Mouse (Mus musculus): Measurements from ENCODE around the gene Ptgds. TPM values are rescaled to one million over a fixed set of nuclear protein-coding genes. Genes with fewer than 3 reads are reported as not detected.

Ptgds gene
- 0.69 and 0.73 TPM in 2 replicates for polyA plus RNA-seq (2014; fragmentation: Nextera tagmentation; extraction: Ambion mirVana)

DNA sequence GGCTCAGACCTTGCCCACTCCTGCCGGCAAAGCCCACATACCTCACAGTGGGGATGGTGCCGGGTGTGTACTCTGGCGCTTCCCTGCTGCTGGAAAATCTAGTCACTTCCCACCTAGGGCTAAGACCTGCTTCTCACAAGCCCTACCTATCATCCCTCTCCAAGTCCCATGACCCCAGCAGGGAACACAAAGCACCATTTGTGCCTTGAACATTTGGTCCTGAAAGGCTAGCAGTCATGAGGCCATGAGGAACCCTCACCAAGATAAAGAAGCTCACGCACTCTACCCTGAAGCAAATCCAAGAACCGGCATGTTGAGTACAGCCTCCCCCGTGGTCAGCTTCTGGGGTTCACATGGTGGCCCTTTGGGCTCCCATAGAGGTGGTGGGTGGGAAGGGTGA, at the start of gene Ptgds:
TSS of gene Ptgds (minus strand) at position 78 of the 400 bp plus-strand sequence.
- WGBS: 67% methylated on average over 6 of the region's 6 CpGs

DNA sequence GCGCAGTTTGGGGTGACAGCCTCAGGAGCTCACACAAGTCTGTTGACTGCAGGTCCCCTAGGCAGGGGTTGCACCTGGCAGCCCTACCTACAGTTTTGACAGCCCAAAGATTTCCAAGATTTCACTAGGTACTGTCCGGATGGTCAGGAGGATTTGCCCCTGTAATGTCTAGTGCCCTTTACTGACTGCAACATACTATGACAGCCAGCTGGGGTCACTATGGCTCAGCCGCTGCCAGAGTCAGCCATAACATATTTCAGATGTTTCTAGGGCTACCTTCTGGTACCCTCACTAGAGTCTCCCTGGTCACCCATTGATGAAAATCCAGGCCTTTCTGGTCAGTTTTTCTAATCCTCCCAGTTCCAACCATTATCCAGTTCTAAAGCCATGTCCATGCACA, 40.1 kb upstream of the Ptgds start:
- DNase-seq (ENCODE audit: low spot score) (no peak), ATAC-seq (replicated peaks; ENCODE audit: low FRiP score) (no peak)
- WGBS: 71% methylated on average over 3 of the region's 3 CpGs

More for the DNA sequence above, at the start of gene Ptgds:
- Histone ChIP-seq H3K4me1 (replicated peaks; ENCODE audit: control insufficient read depth, insufficient read depth, low read length) (no peaks in the 10 kb centered on the region), H3K9ac (ENCODE audit: low read length) (no peak within 1 kb of the TSS), H3K27ac (ENCODE audit: low read depth, low read length) (no peak within 1 kb of the TSS), H3K27me3 (ENCODE audit: control insufficient read depth, insufficient read depth, low read length) (no peaks in the 10 kb centered on the region), H3K36me3 (ENCODE audit: control insufficient read depth, insufficient read depth, low read length) (no peaks in the 10 kb centered on the region), H3K4me3 (ENCODE audit: low read depth, low read length) (no peak within 1 kb of the TSS), H3K4me2 (ENCODE audit: low read depth, low read length, severe bottlenecking) (no peak within 1 kb of the TSS), H3K9me3 (ENCODE audit: control insufficient read depth, low read length) (no peaks in the 10 kb centered on the region)
- no peak for ATAC-seq (replicated peaks; ENCODE audit: low FRiP score)
- DNase-seq (ENCODE audit: low spot score): no peak

DNA sequence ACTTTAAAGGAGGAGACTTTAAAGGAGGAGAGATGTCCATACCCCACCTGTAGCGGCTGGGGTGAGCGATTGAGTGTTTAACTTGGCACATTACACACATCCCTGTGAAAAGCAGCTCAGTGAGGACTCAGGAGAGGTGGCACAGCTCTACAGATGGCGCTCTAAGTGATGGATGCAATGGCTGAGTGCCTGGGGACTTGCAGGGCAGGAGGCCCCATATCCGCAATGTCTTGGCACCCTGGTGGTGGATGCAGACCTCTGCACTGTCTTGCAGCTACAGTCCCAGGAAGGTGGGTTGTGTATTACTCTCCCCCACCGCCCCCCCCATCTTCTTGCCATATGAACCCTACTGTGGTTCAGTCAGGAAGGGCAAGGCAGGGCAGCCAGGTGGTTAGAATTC, 37.1 kb upstream of the Ptgds start:
- Histone ChIP-seq H3K9ac (ENCODE audit: low read length) (no peak overlapping the region), H3K36me3 (ENCODE audit: control insufficient read depth, insufficient read depth, low read length) (no peaks in the 10 kb centered on the region), H3K27ac (ENCODE audit: low read depth, low read length) (no peak overlapping the region), H3K4me2 (ENCODE audit: low read depth, low read length, severe bottlenecking) (no peak overlapping the region), H3K4me3 (ENCODE audit: low read depth, low read length) (no peak overlapping the region), H3K27me3 (ENCODE audit: control insufficient read depth, insufficient read depth, low read length) (no peaks in the 10 kb centered on the region), H3K9me3 (ENCODE audit: control insufficient read depth, low read length) (no peaks in the 10 kb centered on the region), H3K4me1 (replicated peaks; ENCODE audit: control insufficient read depth, insufficient read depth, low read length) (peaks cover under 1% of the 10 kb centered on the region; the same call in 1 of the 2 replicates)
- 39% methylated on average over 5 of the region's 5 CpGs for WGBS
- no peak for DNase-seq (ENCODE audit: low spot score)
- ATAC-seq (replicated peaks; ENCODE audit: low FRiP score): no peak

More for the DNA sequence above, 40.1 kb upstream of the Ptgds start:
- no peaks in the 10 kb centered on the region for H3K9me3 ChIP-seq (ENCODE audit: control insufficient read depth, low read length)
- H3K4me2 ChIP-seq (ENCODE audit: low read depth, low read length, severe bottlenecking): no peak overlapping the region
- H3K4me1 ChIP-seq (replicated peaks; ENCODE audit: control insufficient read depth, insufficient read depth, low read length): no peaks in the 10 kb centered on the region
- H3K27ac ChIP-seq (ENCODE audit: low read depth, low read length): no peak overlapping the region
- H3K9ac ChIP-seq (ENCODE audit: low read length): no peak overlapping the region
- H3K36me3 ChIP-seq (ENCODE audit: control insufficient read depth, insufficient read depth, low read length): no peaks in the 10 kb centered on the region
- no peak overlapping the region for H3K4me3 ChIP-seq (ENCODE audit: low read depth, low read length)
- no peaks in the 10 kb centered on the region for H3K27me3 ChIP-seq (ENCODE audit: control insufficient read depth, insufficient read depth, low read length)

DNA sequence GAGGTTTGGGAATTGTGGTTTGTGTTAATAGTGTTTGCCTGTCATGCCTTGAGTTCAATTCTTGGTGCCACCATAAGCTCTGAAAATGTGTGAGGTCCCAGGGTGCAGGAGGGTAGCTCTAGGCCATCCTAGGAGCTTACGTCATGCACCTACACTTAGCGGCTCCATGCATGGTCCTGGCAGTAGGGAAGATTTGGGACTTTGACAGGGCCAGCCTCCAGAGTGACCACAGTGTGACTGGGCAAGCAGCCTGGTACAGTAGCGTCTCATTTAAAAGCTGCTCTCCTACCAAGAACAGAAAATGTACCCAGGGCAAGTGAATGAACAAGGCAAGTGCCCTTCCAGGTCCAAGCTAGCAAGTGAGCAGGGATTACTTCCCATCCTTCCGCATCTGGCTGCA, 36.0 kb upstream of the Ptgds start:
- H3K4me1 ChIP-seq (replicated peaks; ENCODE audit: control insufficient read depth, insufficient read depth, low read length): peaks cover 4% of the 10 kb centered on the region; the same call in 1 of the 2 replicates
- DNase-seq (ENCODE audit: low spot score) (no peak), ATAC-seq (replicated peaks; ENCODE audit: low FRiP score) (no peak)
- no peaks in the 10 kb centered on the region for H3K9me3 ChIP-seq (ENCODE audit: control insufficient read depth, low read length)
- H3K27ac ChIP-seq (ENCODE audit: low read depth, low read length): no peak overlapping the region
- H3K4me3 ChIP-seq (ENCODE audit: low read depth, low read length): no peak overlapping the region
- no peaks in the 10 kb centered on the region for H3K27me3 ChIP-seq (ENCODE audit: control insufficient read depth, insufficient read depth, low read length)
- H3K9ac ChIP-seq (ENCODE audit: low read length): no peak overlapping the region
- WGBS: 96% methylated on average over 4 of the region's 4 CpGs
- no peak overlapping the region for H3K4me2 ChIP-seq (ENCODE audit: low read depth, low read length, severe bottlenecking)
- H3K36me3 ChIP-seq (ENCODE audit: control insufficient read depth, insufficient read depth, low read length): no peaks in the 10 kb centered on the region

DNA sequence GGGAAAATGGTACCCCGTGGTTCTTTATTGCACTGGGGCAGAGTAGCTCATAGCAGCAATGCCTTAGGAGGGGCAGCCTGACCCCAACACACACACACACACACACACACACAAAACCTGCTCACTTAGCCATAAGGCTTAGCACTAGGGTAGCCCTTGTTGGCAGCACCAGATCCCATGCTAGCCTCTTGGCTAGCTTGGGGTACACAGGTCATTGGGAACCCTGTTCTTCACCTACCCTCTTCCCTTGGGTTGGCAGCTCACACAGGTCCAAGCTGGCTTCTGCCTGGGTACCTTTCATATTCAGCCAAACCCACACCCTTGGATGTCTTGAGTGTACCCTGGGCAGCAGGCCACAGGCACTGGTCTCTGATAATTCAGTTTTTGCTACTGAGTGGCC, 35.2 kb upstream of the Ptgds start:
- WGBS: 88% methylated on average over 1 of the region's 1 CpGs
- DNase-seq (ENCODE audit: low spot score) (no peak), ATAC-seq (replicated peaks; ENCODE audit: low FRiP score) (no peak)
- H3K9me3 ChIP-seq (ENCODE audit: control insufficient read depth, low read length): no peaks in the 10 kb centered on the region
- H3K4me3 ChIP-seq (ENCODE audit: low read depth, low read length): no peak overlapping the region
- no peaks in the 10 kb centered on the region for H3K36me3 ChIP-seq (ENCODE audit: control insufficient read depth, insufficient read depth, low read length)
- H3K27me3 ChIP-seq (ENCODE audit: control insufficient read depth, insufficient read depth, low read length): no peaks in the 10 kb centered on the region
- peaks cover 6% of the 10 kb centered on the region; the same call in 1 of the 2 replicates for H3K4me1 ChIP-seq (replicated peaks; ENCODE audit: control insufficient read depth, insufficient read depth, low read length)
- no peak overlapping the region for H3K27ac ChIP-seq (ENCODE audit: low read depth, low read length)
- no peak overlapping the region for H3K4me2 ChIP-seq (ENCODE audit: low read depth, low read length, severe bottlenecking)
- H3K9ac ChIP-seq (ENCODE audit: low read length): no peak overlapping the region

DNA sequence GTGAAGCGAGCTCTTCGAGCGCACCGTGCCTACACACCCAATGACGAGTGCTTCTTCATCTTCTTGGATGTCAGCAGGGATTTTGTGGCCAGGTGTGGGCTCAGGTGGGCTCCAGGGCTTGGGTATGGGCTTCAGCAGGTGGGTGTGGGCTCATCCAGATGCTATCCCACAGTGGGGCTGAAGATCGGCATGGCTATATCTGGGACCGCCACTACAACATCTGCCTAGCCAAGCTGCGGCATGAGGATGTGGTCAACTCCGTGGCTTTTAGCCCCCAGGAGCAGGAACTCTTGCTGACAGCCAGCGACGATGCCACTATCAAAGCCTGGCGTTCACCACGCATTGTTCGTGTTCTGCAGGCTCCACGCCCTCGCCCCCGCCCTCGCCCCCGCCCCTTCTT, 34.7 kb upstream of the Ptgds start:
- H3K4me3 ChIP-seq (ENCODE audit: low read depth, low read length): no peak overlapping the region
- H3K36me3 ChIP-seq (ENCODE audit: control insufficient read depth, insufficient read depth, low read length): no peaks in the 10 kb centered on the region
- H3K9ac ChIP-seq (ENCODE audit: low read length): no peak overlapping the region
- no peaks in the 10 kb centered on the region for H3K27me3 ChIP-seq (ENCODE audit: control insufficient read depth, insufficient read depth, low read length)
- no peak for DNase-seq (ENCODE audit: low spot score)
- no peaks in the 10 kb centered on the region for H3K9me3 ChIP-seq (ENCODE audit: control insufficient read depth, low read length)
- ATAC-seq (replicated peaks; ENCODE audit: low FRiP score): no peak
- no peak overlapping the region for H3K4me2 ChIP-seq (ENCODE audit: low read depth, low read length, severe bottlenecking)
- H3K27ac ChIP-seq (ENCODE audit: low read depth, low read length): no peak overlapping the region
- peaks cover 7% of the 10 kb centered on the region; the same call in 1 of the 2 replicates for H3K4me1 ChIP-seq (replicated peaks; ENCODE audit: control insufficient read depth, insufficient read depth, low read length)
- WGBS: 95% methylated on average over 19 of the region's 19 CpGs

DNA sequence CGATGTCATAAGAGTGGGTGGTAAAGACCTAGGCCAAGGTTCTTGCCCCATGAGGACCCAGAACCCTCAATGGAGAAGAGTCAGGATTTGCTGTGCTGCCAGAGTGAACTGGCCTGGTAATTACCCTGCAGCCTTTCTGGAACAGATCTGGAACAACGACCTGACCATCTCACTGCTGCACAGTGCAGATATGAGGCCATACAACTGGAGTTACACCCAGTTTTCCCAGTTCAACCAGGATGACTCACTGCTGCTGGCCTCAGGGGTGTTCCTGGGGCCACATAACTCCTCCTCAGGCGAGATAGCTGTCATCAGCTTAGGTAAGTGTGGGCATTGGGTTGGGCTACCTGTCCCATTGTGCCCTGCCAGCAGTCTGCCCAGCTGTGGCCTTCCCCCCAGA, 32.9 kb upstream of the Ptgds start:
- Histone ChIP-seq H3K9ac (ENCODE audit: low read length) (no peak overlapping the region), H3K4me1 (replicated peaks; ENCODE audit: control insufficient read depth, insufficient read depth, low read length) (peaks cover 7% of the 10 kb centered on the region; the same call in 1 of the 2 replicates), H3K27ac (ENCODE audit: low read depth, low read length) (no peak overlapping the region), H3K27me3 (ENCODE audit: control insufficient read depth, insufficient read depth, low read length) (no peaks in the 10 kb centered on the region), H3K36me3 (ENCODE audit: control insufficient read depth, insufficient read depth, low read length) (no peaks in the 10 kb centered on the region), H3K4me3 (ENCODE audit: low read depth, low read length) (no peak overlapping the region), H3K4me2 (ENCODE audit: low read depth, low read length, severe bottlenecking) (no peak overlapping the region), H3K9me3 (ENCODE audit: control insufficient read depth, low read length) (no peaks in the 10 kb centered on the region)
- ATAC-seq (replicated peaks; ENCODE audit: low FRiP score) (no peak), DNase-seq (ENCODE audit: low spot score) (no peak)
- WGBS: 84% methylated on average over 3 of the region's 3 CpGs

DNA sequence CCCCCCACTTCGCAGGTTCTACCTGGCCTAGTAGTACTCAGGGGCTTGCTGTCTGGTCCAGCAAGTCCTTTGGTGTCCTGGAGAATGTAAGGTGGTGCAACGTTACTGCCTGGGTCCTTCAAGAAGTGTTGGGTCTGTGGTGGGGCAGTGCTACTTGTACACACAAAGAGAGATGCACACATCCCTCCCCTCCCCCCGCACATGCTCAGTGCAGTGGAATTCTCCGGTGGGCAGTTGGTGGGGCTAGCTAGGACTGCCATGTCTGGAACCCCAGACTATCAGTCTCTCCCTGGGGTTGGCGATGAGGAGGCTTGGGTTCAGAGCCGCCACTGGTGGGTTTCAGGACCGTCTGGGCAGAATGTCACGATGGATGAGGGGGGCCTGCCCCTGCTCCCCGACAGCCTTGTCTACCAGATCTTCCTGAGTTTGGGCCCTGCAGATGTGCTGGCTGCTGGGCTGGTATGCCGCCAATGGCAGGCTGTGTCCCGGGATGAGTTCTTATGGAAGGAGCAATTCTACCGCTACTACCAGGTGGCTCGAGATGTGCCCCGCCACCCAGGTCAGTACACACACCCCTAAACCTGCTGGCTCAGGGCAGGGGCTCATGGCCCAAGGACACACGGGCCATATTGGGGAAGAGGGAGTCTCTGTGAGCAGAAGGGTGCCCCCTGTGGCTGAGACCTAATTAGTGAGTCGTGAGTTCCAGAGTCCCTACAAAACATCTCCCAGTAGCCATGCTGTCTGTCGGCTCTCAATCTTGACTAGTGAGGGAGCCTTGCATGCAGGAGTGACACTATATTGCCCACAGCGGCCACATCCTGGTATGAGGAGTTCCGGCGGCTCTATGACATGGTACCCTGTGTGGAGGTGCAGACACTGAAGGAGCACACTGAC, 32.0 kb upstream of the Ptgds start, which contains the start of gene C8g:
TSS of gene C8g (minus strand) at position 127 of the 894 bp plus-strand sequence.
- peaks cover 7% of the 10 kb centered on the region; the same call in 1 of the 2 replicates for H3K4me1 ChIP-seq (replicated peaks; ENCODE audit: control insufficient read depth, insufficient read depth, low read length)
- 79% methylated on average over 20 of the region's 20 CpGs for WGBS
- H3K36me3 ChIP-seq (ENCODE audit: control insufficient read depth, insufficient read depth, low read length): no peaks in the 10 kb centered on the region
- H3K4me2 ChIP-seq (ENCODE audit: low read depth, low read length, severe bottlenecking): peak within 1 kb of the TSS; percentile 75
- H3K9me3 ChIP-seq (ENCODE audit: control insufficient read depth, low read length): no peaks in the 10 kb centered on the region
- H3K27me3 ChIP-seq (ENCODE audit: control insufficient read depth, insufficient read depth, low read length): no peaks in the 10 kb centered on the region
- peak within 1 kb of the TSS; percentile 37 for H3K27ac ChIP-seq (ENCODE audit: low read depth, low read length)
- peak within 1 kb of the TSS; percentile 87 for H3K4me3 ChIP-seq (ENCODE audit: low read depth, low read length)
- no peak for DNase-seq (ENCODE audit: low spot score)
- no peak for ATAC-seq (replicated peaks; ENCODE audit: low FRiP score)
- peak within 1 kb of the TSS; percentile 96 for H3K9ac ChIP-seq (ENCODE audit: low read length)
